Mouse (Mus musculus) embryonic facial prominence, embryonic 10.5 days (tissue): ENCODE data around the gene Large1. TPM values are rescaled to one million over a fixed set of nuclear protein-coding genes. Genes with fewer than 3 reads are reported as not detected.

ENCODE experiments used
- DNase-seq: peaks from one replicate; pipeline ENCODE4 v3.0.0-alpha.2; 2017; ENCODE audit warnings: low spot score
- H3K27ac ChIP-seq: fragments of 300-500 bp; sonication (generic); replicated peaks from 2 replicates; pipeline ENCODE4 v1.5.1; 2016; ENCODE audit warnings: mild to moderate bottlenecking
- H3K27me3 ChIP-seq: fragments of 300-500 bp; sonication (generic); replicated peaks from 2 replicates; pipeline ENCODE4 v1.6.1; 2016; ENCODE audit warnings: low read depth, mild to moderate bottlenecking; ENCODE audit not compliant: poor library complexity, severe bottlenecking
- H3K36me3 ChIP-seq: fragments of 300-500 bp; sonication (generic); replicated peaks from 2 replicates; pipeline ENCODE4 v1.6.1; 2016; ENCODE audit warnings: mild to moderate bottlenecking, moderate library complexity
- H3K4me1 ChIP-seq: fragments of 300-500 bp; sonication (generic); 2 replicates; pipeline ENCODE4 v1.6.1; 2016
- H3K4me3 ChIP-seq: fragments of 300-500 bp; sonication (generic); 2 replicates; pipeline ENCODE4 v1.5.1; 2016; ENCODE audit warnings: mild to moderate bottlenecking, moderate library complexity
- H3K9me3 ChIP-seq: fragments of 300-500 bp; sonication (generic); 2 replicates; pipeline ENCODE4 v1.6.1; 2016; ENCODE audit warnings: mild to moderate bottlenecking
- WGBS: fragments of 180-500 bp; shearing (Covaris S2); methylation state at CpG from one replicate; pipeline ENCODE4 v1.1.7; 2016; 5-methylcytosine and 5-hydroxymethylcytosine counted together
- polyA plus RNA-seq: library from polyadenylated mRNA; unstranded; fragments of >200 nt; fragmentation: Nextera tagmentation; extraction: Ambion mirVana; gene quantifications from 2 replicates; pipeline ENCODE4 v1.2.1, GENCODE M21; 2016

Gene Large1
- polyA plus RNA-seq, 1 experiment from 2014 or later = 5.4 TPM

GRCm38 (mm10) chr8:72919182-72919902, 434.0 kb downstream of the Large1 start:
- Histone ChIP-seq H3K36me3 (no peaks in the 10 kb centered on the region), H3K4me3 (no peak overlapping the region), H3K27me3 (no peaks in the 10 kb centered on the region), H3K4me1 (no peaks in the 10 kb centered on the region), H3K9me3 (no peaks in the 10 kb centered on the region), H3K27ac (no peak overlapping the region)
- DNase-seq = no peak
- WGBS = 76% methylated on average over 2 of the region's 2 CpGs

- Histone ChIP-seq H3K4me1 (no peaks in the 10 kb centered on the region), H3K27ac (no peak overlapping the region), H3K4me3 (no peak overlapping the region), H3K36me3 (no peaks in the 10 kb centered on the region), H3K27me3 (no peaks in the 10 kb centered on the region), H3K9me3 (no peaks in the 10 kb centered on the region)
- WGBS = 79% methylated on average over 4 of the region's 4 CpGs
- DNase-seq = no peak
These were observed 447.8 kb downstream of the Large1 start for GRCm38 (mm10) chr8:72905491-72905890.

- no peaks in the 10 kb centered on the region for H3K36me3 ChIP-seq
- H3K4me1 ChIP-seq = no peaks in the 10 kb centered on the region
- H3K27ac ChIP-seq = no peak overlapping the region
- no peaks in the 10 kb centered on the region for H3K27me3 ChIP-seq
- H3K9me3 ChIP-seq = no peaks in the 10 kb centered on the region
- DNase-seq = no peak
- H3K4me3 ChIP-seq = no peak overlapping the region
- WGBS = 87% methylated on average over 6 of the region's 6 CpGs
These were observed 451.7 kb downstream of the Large1 start for GRCm38 (mm10) chr8:72901591-72901990.

DNA sequence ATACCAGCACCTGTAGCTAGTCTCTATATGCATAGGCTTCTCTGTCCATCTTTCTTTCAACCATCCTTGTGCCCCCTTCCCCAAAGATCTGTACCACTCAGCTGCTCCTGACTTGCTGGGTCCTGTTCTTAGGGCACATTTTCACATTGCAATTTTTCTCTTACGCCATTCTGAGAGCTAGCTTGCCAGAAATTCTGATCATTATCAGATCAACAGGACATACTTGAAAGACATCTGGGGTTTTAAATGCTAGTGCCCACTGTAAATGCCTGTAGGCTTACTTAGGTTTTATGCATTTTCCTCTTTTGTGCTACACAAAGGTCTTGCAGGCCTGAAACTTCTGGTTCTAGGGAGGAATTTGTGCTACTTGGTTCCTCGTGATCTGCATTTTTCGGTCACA, 454.0 kb downstream of the Large1 start:
- 93% methylated on average over 3 of the region's 3 CpGs for WGBS
- no peak for DNase-seq
- no peaks in the 10 kb centered on the region for H3K36me3 ChIP-seq
- H3K4me3 ChIP-seq = no peak overlapping the region
- H3K4me1 ChIP-seq = no peaks in the 10 kb centered on the region
- no peaks in the 10 kb centered on the region for H3K27me3 ChIP-seq
- no peaks in the 10 kb centered on the region for H3K9me3 ChIP-seq
- no peak overlapping the region for H3K27ac ChIP-seq

- Histone ChIP-seq H3K4me1 (no peaks in the 10 kb centered on the region), H3K27ac (no peak overlapping the region), H3K9me3 (no peaks in the 10 kb centered on the region), H3K27me3 (no peaks in the 10 kb centered on the region), H3K4me3 (no peak overlapping the region), H3K36me3 (peaks cover 4% of the 10 kb centered on the region; the same call in 1 of the 2 replicates)
- WGBS = 92% methylated on average over 2 of the region's 2 CpGs
- no peak for DNase-seq
These were observed 470.3 kb downstream of the Large1 start for GRCm38 (mm10) chr8:72883033-72883432.

GRCm38 (mm10) chr8:72873411-72873810, 479.9 kb downstream of the Large1 start:
- no peak overlapping the region for H3K27ac ChIP-seq
- H3K9me3 ChIP-seq = no peaks in the 10 kb centered on the region
- H3K4me1 ChIP-seq = no peaks in the 10 kb centered on the region
- H3K36me3 ChIP-seq = no peaks in the 10 kb centered on the region
- DNase-seq = no peak
- no peaks in the 10 kb centered on the region for H3K27me3 ChIP-seq
- H3K4me3 ChIP-seq = no peak overlapping the region
- WGBS = 91% methylated on average over 2 of the region's 2 CpGs

DNA sequence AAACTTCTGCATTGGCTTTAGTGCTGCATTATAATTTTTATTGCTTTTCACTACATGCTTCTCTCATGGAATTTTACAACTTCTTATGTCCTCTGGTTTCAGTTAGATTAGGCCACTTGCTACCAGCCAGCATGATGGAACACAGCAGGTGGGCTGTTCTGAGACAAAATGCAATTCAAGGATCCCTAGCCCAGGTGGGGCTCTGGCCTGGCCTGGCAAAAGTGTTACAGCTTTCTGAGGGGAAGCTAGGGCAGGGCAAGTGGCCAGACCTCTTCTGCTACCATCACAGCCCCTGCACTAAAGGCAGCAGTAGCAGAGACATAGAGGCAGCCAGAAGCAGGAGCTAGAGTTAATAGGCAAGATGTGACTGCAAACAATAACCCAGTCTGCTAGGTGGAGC, 506.5 kb downstream of the Large1 start:
- H3K27ac ChIP-seq = no peak overlapping the region
- H3K9me3 ChIP-seq = no peaks in the 10 kb centered on the region
- no peak overlapping the region for H3K4me3 ChIP-seq
- H3K27me3 ChIP-seq = no peaks in the 10 kb centered on the region
- no peaks in the 10 kb centered on the region for H3K4me1 ChIP-seq
- DNase-seq = no peak
- H3K36me3 ChIP-seq = peaks cover 11% of the 10 kb centered on the region

- WGBS = 85% methylated on average over 4 of the region's 4 CpGs
- H3K4me3 ChIP-seq = no peak overlapping the region
These were observed 517.5 kb downstream of the Large1 start for GRCm38 (mm10) chr8:72835863-72836262.

GRCm38 (mm10) chr8:72833112-72833511, 520.2 kb downstream of the Large1 start:
- Histone ChIP-seq H3K36me3 (peaks cover 5% of the 10 kb centered on the region), H3K9me3 (no peaks in the 10 kb centered on the region), H3K4me1 (no peaks in the 10 kb centered on the region), H3K27me3 (no peaks in the 10 kb centered on the region), H3K27ac (no peak overlapping the region), H3K4me3 (no peak overlapping the region)
- no peak for DNase-seq
- WGBS = 81% methylated on average over 2 of the region's 2 CpGs

More at GRCm38 (mm10) chr8:72835863-72836262, 517.5 kb downstream of the Large1 start:
- Histone ChIP-seq H3K9me3 (no peaks in the 10 kb centered on the region), H3K27ac (no peak overlapping the region), H3K27me3 (no peaks in the 10 kb centered on the region), H3K4me1 (no peaks in the 10 kb centered on the region), H3K36me3 (peaks cover 5% of the 10 kb centered on the region)
- no peak for DNase-seq

DNA sequence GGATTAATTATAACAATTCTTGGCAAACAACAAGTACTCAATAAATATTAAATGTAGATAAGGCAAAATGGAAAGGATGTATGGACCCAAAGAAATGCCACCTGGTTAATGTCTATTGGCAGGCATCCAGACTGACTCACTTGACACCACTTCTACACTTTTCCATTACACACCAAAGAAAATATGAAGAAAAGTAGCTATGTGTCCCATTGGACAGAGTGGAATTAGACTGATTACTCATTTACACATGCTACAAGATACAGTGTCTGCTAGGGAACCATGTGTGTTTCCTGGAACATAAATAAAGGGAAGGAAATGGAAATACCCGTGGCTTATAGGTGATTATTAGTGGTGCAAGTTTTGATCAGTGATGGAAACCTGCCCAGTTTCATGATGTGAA, 521.0 kb downstream of the Large1 start:
- H3K4me1 ChIP-seq = no peaks in the 10 kb centered on the region
- DNase-seq = no peak
- no peaks in the 10 kb centered on the region for H3K27me3 ChIP-seq
- H3K36me3 ChIP-seq = peaks cover 5% of the 10 kb centered on the region
- H3K4me3 ChIP-seq = no peak overlapping the region
- no peak overlapping the region for H3K27ac ChIP-seq
- 88% methylated on average over 1 of the region's 1 CpGs for WGBS
- no peaks in the 10 kb centered on the region for H3K9me3 ChIP-seq

GRCm38 (mm10) chr8:72817655-72818349, 535.5 kb downstream of the Large1 start:
- no peak for DNase-seq
- 88% methylated on average over 5 of the region's 5 CpGs for WGBS
- H3K36me3 ChIP-seq = peaks cover 7% of the 10 kb centered on the region
- no peaks in the 10 kb centered on the region for H3K27me3 ChIP-seq
- H3K4me3 ChIP-seq = no peak overlapping the region
- no peak overlapping the region for H3K27ac ChIP-seq
- no peaks in the 10 kb centered on the region for H3K4me1 ChIP-seq
- no peaks in the 10 kb centered on the region for H3K9me3 ChIP-seq

DNA sequence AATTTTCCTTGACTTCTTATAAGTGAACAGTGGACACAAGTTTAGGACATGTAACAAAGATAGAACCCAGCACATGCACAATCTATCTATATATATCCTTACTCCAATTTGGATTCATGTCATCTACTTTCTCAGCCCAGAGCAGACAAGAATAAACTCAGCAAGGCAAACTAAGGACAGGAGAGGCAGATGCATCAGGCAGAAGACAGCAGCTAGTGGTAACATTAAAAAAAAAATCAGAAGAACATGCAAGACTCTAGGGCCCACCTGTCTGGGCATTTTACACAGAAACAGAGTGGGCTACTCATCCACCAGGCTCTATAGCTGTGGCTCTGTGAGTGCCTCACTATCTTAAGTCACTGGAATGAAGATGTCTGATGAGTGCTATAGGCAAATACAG, 536.7 kb downstream of the Large1 start:
- no peak overlapping the region for H3K27ac ChIP-seq
- H3K9me3 ChIP-seq = no peaks in the 10 kb centered on the region
- H3K4me3 ChIP-seq = no peak overlapping the region
- H3K27me3 ChIP-seq = no peaks in the 10 kb centered on the region
- no peaks in the 10 kb centered on the region for H3K4me1 ChIP-seq
- DNase-seq = no peak
- H3K36me3 ChIP-seq = peaks cover 7% of the 10 kb centered on the region

- Histone ChIP-seq H3K27ac (no peak overlapping the region), H3K27me3 (no peaks in the 10 kb centered on the region), H3K4me3 (no peak overlapping the region), H3K9me3 (no peaks in the 10 kb centered on the region), H3K4me1 (no peaks in the 10 kb centered on the region), H3K36me3 (peaks cover 7% of the 10 kb centered on the region)
- WGBS = 88% methylated on average over 7 of the region's 7 CpGs
- DNase-seq = no peak
These were observed 537.7 kb downstream of the Large1 start for GRCm38 (mm10) chr8:72815681-72816080.
